Mouse (Mus musculus): ENCODE data around the gene Atp5k. TPM values are rescaled to one million over a fixed set of nuclear protein-coding genes. Genes with fewer than 3 reads are reported as not detected.

Gene Atp5k
- 100 to 1,000 TPM; 256 to 259 TPM for total RNA-seq (2021)
- long read RNA-seq, experiment 1, transcript Atp5k-203 (3 exons, 563 nt), result minor isoform, 10 of 390 reads
- long read RNA-seq, experiment 1, transcript Atp5k-201 (4 exons, 371 nt), result major isoform, 374 of 390 reads
- long read RNA-seq, experiment 1, partial matches to known transcripts, result 5 of 390 reads
- long read RNA-seq, experiment 1, other reads (novel, unspliced or antisense), result 1 of 390 reads
- long read RNA-seq, experiment 2, transcript Atp5k-201 (4 exons, 371 nt), result major isoform, 525 of 536 reads
- long read RNA-seq, experiment 2, transcript Atp5k-203 (3 exons, 563 nt), result minor isoform, 7 of 536 reads
- long read RNA-seq, experiment 2, partial matches to known transcripts, result 2 of 536 reads
- long read RNA-seq, experiment 2, other reads (novel, unspliced or antisense), result 1 of 536 reads

- H3K27ac ChIP-seq, result peak within 1 kb of the TSS; percentile 94
- peak; percentile 94 for TF ChIP-seq CTCF (conservative IDR thresholded peaks at IDR 0.05)
- DNase-seq (ENCODE audit: low spot score in 2 of 2), result peak; percentile 94
- peak within 1 kb of the TSS; percentile 90 for H3K4me3 ChIP-seq
Observed at GRCm38 (mm10) chr5:108433804-108434587, at the start of gene Atp5k. Gene Atp5k (minus strand): TSS chr5:108434448.

GRCm38 (mm10) chr5:108483006-108483405, 48.8 kb upstream of the Atp5k start:
- no peak for TF ChIP-seq CTCF (conservative IDR thresholded peaks at IDR 0.05)
- Histone ChIP-seq H3K27ac (no peak overlapping the region), H3K4me3 (no peak overlapping the region)
- DNase-seq (ENCODE audit: low spot score in 2 of 2), result no peak

- DNase-seq (ENCODE audit: low spot score in 2 of 2), result peak; percentile 28 to 34
- no peak for TF ChIP-seq CTCF (conservative IDR thresholded peaks at IDR 0.05)
- Histone ChIP-seq H3K4me3 (no peak overlapping the region), H3K27ac (no peak overlapping the region)
Observed at GRCm38 (mm10) chr5:108475977-108476376, 41.7 kb upstream of the Atp5k start.

GRCm38 (mm10) chr5:108473737-108474136, 39.5 kb upstream of the Atp5k start:
- no peak for DNase-seq (ENCODE audit: low spot score in 2 of 2)
- no peak for TF ChIP-seq CTCF (conservative IDR thresholded peaks at IDR 0.05)
- H3K27ac ChIP-seq, result no peak overlapping the region
- H3K4me3 ChIP-seq, result no peak overlapping the region

GRCm38 (mm10) chr5:108469617-108470016, 35.4 kb upstream of the Atp5k start:
- DNase-seq (ENCODE audit: low spot score in 2 of 2), result no peak
- TF ChIP-seq CTCF (conservative IDR thresholded peaks at IDR 0.05), result no peak
- no peak overlapping the region for H3K27ac ChIP-seq
- H3K4me3 ChIP-seq, result no peak overlapping the region

GRCm38 (mm10) chr5:108466647-108467046, 32.4 kb upstream of the Atp5k start:
- TF ChIP-seq CTCF (conservative IDR thresholded peaks at IDR 0.05), result no peak
- DNase-seq (ENCODE audit: low spot score in 2 of 2), result no peak
- Histone ChIP-seq H3K4me3 (no peak overlapping the region), H3K27ac (no peak overlapping the region)

- no peak overlapping the region for H3K27ac ChIP-seq
- H3K4me3 ChIP-seq, result no peak overlapping the region
- no peak for DNase-seq (ENCODE audit: low spot score in 2 of 2)
- TF ChIP-seq CTCF (conservative IDR thresholded peaks at IDR 0.05), result no peak
Observed at GRCm38 (mm10) chr5:108465131-108465891, 31.1 kb upstream of the Atp5k start.

- no peak for DNase-seq (ENCODE audit: low spot score in 2 of 2)
- Histone ChIP-seq H3K27ac (peak overlapping the region; percentile 95), H3K4me3 (peak overlapping the region; percentile 97)
- no peak for TF ChIP-seq CTCF (conservative IDR thresholded peaks at IDR 0.05)
Observed at GRCm38 (mm10) chr5:108462446-108462845, 28.2 kb upstream of the Atp5k start.

- DNase-seq (ENCODE audit: low spot score in 2 of 2), result peak; percentile 97
- Histone ChIP-seq H3K4me3 (peak within 1 kb of the TSS; percentile 97), H3K27ac (peak within 1 kb of the TSS; percentile 95)
- TF ChIP-seq CTCF (conservative IDR thresholded peaks at IDR 0.05), result no peak
Observed at GRCm38 (mm10) chr5:108461082-108462065, 27.1 kb upstream of the Atp5k start, which contains the start of gene Pcgf3. Gene Pcgf3 (plus strand): TSS chr5:108461232.

GRCm38 (mm10) chr5:108460461-108460860, 26.2 kb upstream of the Atp5k start:
- Histone ChIP-seq H3K4me3 (peak overlapping the region; percentile 97), H3K27ac (peak overlapping the region; percentile 95; the same call in 1 of the 2 replicates)
- DNase-seq (ENCODE audit: low spot score in 2 of 2), result no peak
- no peak for TF ChIP-seq CTCF (conservative IDR thresholded peaks at IDR 0.05)

GRCm38 (mm10) chr5:108458706-108459105, 24.5 kb upstream of the Atp5k start:
- no peak for DNase-seq (ENCODE audit: low spot score in 2 of 2)
- Histone ChIP-seq H3K27ac (no peak overlapping the region), H3K4me3 (no peak overlapping the region)
- no peak for TF ChIP-seq CTCF (conservative IDR thresholded peaks at IDR 0.05)

GRCm38 (mm10) chr5:108454094-108454493, 19.8 kb upstream of the Atp5k start:
- TF ChIP-seq CTCF (conservative IDR thresholded peaks at IDR 0.05), result no peak
- no peak for DNase-seq (ENCODE audit: low spot score in 2 of 2)

More at GRCm38 (mm10) chr5:108454094-108454493, 19.8 kb upstream of the Atp5k start:
- Histone ChIP-seq H3K27ac (no peak overlapping the region), H3K4me3 (no peak overlapping the region)

All from layer of hippocampus, adult 2 months (tissue).